In genomic region chr9:108507619-108508434, GRCm38 (mm10) we compare ENCODE assay signal across 8 mouse cellular contexts. TPM values are rescaled to one million over a fixed set of nuclear protein-coding genes. Genes with fewer than 3 reads are reported as not detected.
DNase-seq lines count a peak whose midpoint lies in the region; ATAC-seq and TF ChIP-seq lines count a peak whose summit lies in the region.

Gene Qars (plus strand): TSS chr9:108507706.

- under 1% methylated on average over 37 of the region's 37 CpGs for WGBS in bone marrow, adult 2 months
- WGBS in embryonic facial prominence, embryonic 15.5 days, result under 1% methylated on average over 37 of the region's 37 CpGs
- WGBS in limb, embryonic 14.5 days, result 0% methylated on average over 37 of the region's 37 CpGs
- under 1% methylated on average over 37 of the region's 37 CpGs for WGBS in midbrain, postnatal 0 days

- H3K27me3 ChIP-seq in embryonic facial prominence, embryonic 15.5 days, result no peaks in the 10 kb centered on the region
- H3K27me3 ChIP-seq in limb, embryonic 14.5 days (ENCODE audit: control insufficient read depth, insufficient read depth, low read length), result no peaks in the 10 kb centered on the region
- H3K27me3 ChIP-seq in midbrain, postnatal 0 days (ENCODE audit: insufficient read depth, low read length), result no peaks in the 10 kb centered on the region

- peak within 1 kb of the TSS; percentile 74 for H3K9ac ChIP-seq in embryonic facial prominence, embryonic 15.5 days
- H3K9ac ChIP-seq in limb, embryonic 14.5 days (ENCODE audit: low read depth, low read length, severe bottlenecking), result peak within 1 kb of the TSS; percentile 77
- H3K9ac ChIP-seq in midbrain, postnatal 0 days (replicated peaks; ENCODE audit: low read length, poor library complexity, severe bottlenecking), result peak within 1 kb of the TSS; percentile 55

- H3K4me1 ChIP-seq in bone marrow, adult 2 months (ENCODE audit: control insufficient read depth, insufficient read depth, low read length), result no peaks in the 10 kb centered on the region; the same call in 1 of the 2 replicates
- H3K4me1 ChIP-seq in embryonic facial prominence, embryonic 15.5 days, result peaks cover 16% of the 10 kb centered on the region
- H3K4me1 ChIP-seq in limb, embryonic 14.5 days (ENCODE audit: control insufficient read depth, insufficient read depth, low read length), result peaks cover 8% of the 10 kb centered on the region
- peaks cover 9% of the 10 kb centered on the region; the same call in 1 of the 2 replicates for H3K4me1 ChIP-seq in midbrain, postnatal 0 days (ENCODE audit: insufficient read depth, low read length)

- TF ChIP-seq POLR2A in bone marrow, adult 2 months (IDR thresholded peaks at IDR 0.05; ENCODE audit: borderline replicate concordance, control insufficient read depth, low read depth, low read length), result peak; percentile 26; the same call in 1 of the 2 replicates
- TF ChIP-seq POLR2A in limb, embryonic 14.5 days (IDR thresholded peaks at IDR 0.05; ENCODE audit: borderline replicate concordance, extremely low read depth, insufficient read depth, insufficient read length), result no peak; the same call in 1 of the 2 replicates

- TF ChIP-seq CTCF in bone marrow, adult 2 months (IDR thresholded peaks at IDR 0.05; ENCODE audit: control insufficient read depth, insufficient read depth, low read length), result no peak
- no peak for TF ChIP-seq CTCF in midbrain, postnatal 0 days (IDR thresholded peaks at IDR 0.05)

- peaks cover 45% of the 10 kb centered on the region for H3K36me3 ChIP-seq in embryonic facial prominence, embryonic 15.5 days
- H3K36me3 ChIP-seq in limb, embryonic 14.5 days (ENCODE audit: control insufficient read depth, insufficient read depth, low read length), result peaks cover 44% of the 10 kb centered on the region
- peaks cover 25% of the 10 kb centered on the region for H3K36me3 ChIP-seq in midbrain, postnatal 0 days (ENCODE audit: insufficient read depth, low read length)

- H3K9me3 ChIP-seq in embryonic facial prominence, embryonic 15.5 days (replicated peaks), result no peaks in the 10 kb centered on the region
- no peaks in the 10 kb centered on the region for H3K9me3 ChIP-seq in limb, embryonic 14.5 days (ENCODE audit: control insufficient read depth, low read length)
- no peaks in the 10 kb centered on the region for H3K9me3 ChIP-seq in midbrain, postnatal 0 days (ENCODE audit: low read length)

- peak within 1 kb of the TSS; percentile 57 for H3K27ac ChIP-seq in bone marrow, adult 2 months (ENCODE audit: control insufficient read depth, insufficient read depth, low read depth, low read length, poor library complexity)
- peak within 1 kb of the TSS; percentile 88 for H3K27ac ChIP-seq in embryonic facial prominence, embryonic 15.5 days (replicated peaks)
- peak within 1 kb of the TSS; percentile 72 for H3K27ac ChIP-seq in limb, embryonic 14.5 days (replicated peaks; ENCODE audit: low read depth, low read length)
- peak within 1 kb of the TSS; percentile 53 for H3K27ac ChIP-seq in midbrain, postnatal 0 days (ENCODE audit: low read depth, low read length)

- peak; percentile 97 for ATAC-seq in embryonic facial prominence, embryonic 15.5 days (ENCODE audit: insufficient number of reproducible peaks, low FRiP score, low TSS enrichment, low read depth)
- ATAC-seq in limb, embryonic 14.5 days (ENCODE audit: low FRiP score, low read depth), result peak; percentile 98
- ATAC-seq in midbrain, postnatal 0 days (ENCODE audit: low FRiP score), result peak; percentile 95

- peak; percentile 98 for DNase-seq in 416B (ENCODE audit: low read depth)
- DNase-seq in heart, adult 8-10 months (ENCODE audit: low spot score), result peak; percentile 96
- DNase-seq in kidney, adult 9 months, result peak; percentile 99
- peak; percentile 98 for DNase-seq in limb, embryonic 14.5 days (ENCODE audit: low spot score)
- peak; percentile 97 for DNase-seq in midbrain, postnatal 0 days (ENCODE audit: low spot score)
- peak; percentile 88 for DNase-seq in spleen, postnatal 14 days (ENCODE audit: low spot score in 2 of 2)

- peak within 1 kb of the TSS; percentile 60 for H3K4me2 ChIP-seq in embryonic facial prominence, embryonic 15.5 days (replicated peaks)
- peak within 1 kb of the TSS; percentile 81 for H3K4me2 ChIP-seq in limb, embryonic 14.5 days (replicated peaks; ENCODE audit: low read depth, low read length, severe bottlenecking)
- H3K4me2 ChIP-seq in midbrain, postnatal 0 days (ENCODE audit: low read depth, low read length, poor library complexity, severe bottlenecking), result peak within 1 kb of the TSS; percentile 77

- H3K4me3 ChIP-seq in bone marrow, adult 2 months (replicated peaks; ENCODE audit: control insufficient read depth, low read depth, low read length), result peak within 1 kb of the TSS; percentile 76
- H3K4me3 ChIP-seq in embryonic facial prominence, embryonic 15.5 days (replicated peaks), result peak within 1 kb of the TSS; percentile 72
- H3K4me3 ChIP-seq in limb, embryonic 14.5 days (replicated peaks; ENCODE audit: low read length), result peak within 1 kb of the TSS; percentile 79
- H3K4me3 ChIP-seq in midbrain, postnatal 0 days (ENCODE audit: low read depth, low read length), result peak within 1 kb of the TSS; percentile 45

RNA-seq across cellular contexts. Expression of gene Qars, which starts in this region (rescaled TPM):
- polyA plus RNA-seq in bone marrow, adult 2 months (2011; ENCODE audit: insufficient read depth, insufficient read length, low replicate concordance, missing spikeins), result 76.9 and 170 TPM in 2 replicates
- polyA plus RNA-seq in embryonic facial prominence, embryonic 15.5 days (2015; fragmentation: Nextera tagmentation; extraction: Ambion mirVana), result 114 and 117 TPM in 2 replicates
- 10 to 100 TPM; 76.7 to 84.2 (median 80.1) TPM for total RNA-seq in heart, adult 8-10 months (2022)
- 238 and 323 TPM in 2 replicates for polyA plus RNA-seq in limb, embryonic 14.5 days (2012; rRNA removed)
- 108 and 117 TPM in 2 replicates for polyA plus RNA-seq in limb, embryonic 14.5 days (2014; fragmentation: Nextera tagmentation; extraction: Ambion mirVana)
- total RNA-seq in midbrain, postnatal 0 days (2014; rRNA removed), result 107 and 146 TPM in 2 replicates
- polyA plus RNA-seq in midbrain, postnatal 0 days (2015; fragmentation: Nextera tagmentation; extraction: Ambion mirVana), result 62.0 and 62.6 TPM in 2 replicates

Comparison
In these comparisons a context has a peak if more than half of its experiments do, and no peak if none do; other contexts are left out.
1. Peak in every context shown above with its lines: DNase-seq, ATAC-seq, H3K4me3 ChIP-seq and H3K27ac ChIP-seq.